In genomic region chr12:3547506-3547905, GRCm38 (mm10) we compare ENCODE assay signal across 26 mouse cellular contexts. TPM values are rescaled to one million over a fixed set of nuclear protein-coding genes. Genes with fewer than 3 reads are reported as not detected.
A peak's percentile ranks its signal among the peaks of the same experiment; 100 is the strongest.
DNase-seq lines count a peak whose midpoint lies in the region; TF ChIP-seq lines count a peak whose summit lies in the region.
"Had no signal": no experiment of that assay in that cellular context is flagged by ENCODE, and none has a peak within 500 bp of the region (broad histone marks: within the 10 kb centered on the region; RNA-seq: fewer than 3 reads in every experiment).

No protein-coding gene starts in this region.

- H3K27me3 ChIP-seq in heart, embryonic 10.5 days (ENCODE audit: insufficient read depth, poor library complexity, severe bottlenecking) = no peaks in the 10 kb centered on the region
- no peaks in the 10 kb centered on the region for H3K27me3 ChIP-seq in heart, adult 2 months (ENCODE audit: control insufficient read depth, insufficient read depth, low read length)
- H3K27me3 ChIP-seq: heart, embryonic 12.5 days; hindbrain, embryonic 13.5 days; kidney, embryonic 15.5 days; limb, embryonic 12.5 days; megakaryocyte, embryonic 14.5 days; midbrain, embryonic 13.5 days; Patski; stomach, embryonic 15.5 days had no signal

- DNase-seq in heart, embryonic 10.5 days (ENCODE audit: low spot score) = peak; percentile 31
- no peak for DNase-seq in heart, adult 2 months
- DNase-seq in CD8-positive naive resting alpha-beta T cell, adult 2 months (ENCODE audit: low read depth in 2 of 2, low spot score in 2 of 2) = peak; percentile 30 to 43
- peak; percentile 71 for DNase-seq in induced T-regulatory cell, adult 2 months (ENCODE audit: low read depth)
- DNase-seq in thymus, postnatal 4 days = peak; percentile 26
- no peak for DNase-seq in cerebellum, postnatal 25 days
- DNase-seq in right cerebral cortex, postnatal 10 days (ENCODE audit: low spot score in 2 of 2) = no peak
- DNase-seq in urinary bladder, postnatal 25 days (ENCODE audit: low spot score) = no peak
- DNase-seq: adrenal gland, postnatal 25 days; cerebellum, adult 11-12 months; cerebellum, adult 9-11 months; gastrocnemius, postnatal 14 days; heart, postnatal 4 days; kidney, adult 18-20 months; lung, postnatal 4 days; retina, postnatal 1 day; right cerebral cortex, postnatal 25 days had no signal

- H3K79me2 ChIP-seq in heart, adult 2 months (replicated peaks; ENCODE audit: control insufficient read depth, insufficient read depth, low read length) = no peaks in the 10 kb centered on the region

- H3K4me1 ChIP-seq in heart, embryonic 10.5 days = peaks cover 29% of the 10 kb centered on the region
- H3K4me1 ChIP-seq in heart, adult 2 months (ENCODE audit: control insufficient read depth, insufficient read depth, low read length) = no peaks in the 10 kb centered on the region
- H3K4me1 ChIP-seq: hindbrain, embryonic 13.5 days; stomach, embryonic 15.5 days had no signal

- H3K4me3 ChIP-seq in heart, embryonic 10.5 days = no peak overlapping the region
- no peak overlapping the region for H3K4me3 ChIP-seq in heart, adult 2 months
- H3K4me3 ChIP-seq: heart, embryonic 12.5 days; hindbrain, embryonic 13.5 days; kidney, embryonic 15.5 days; left cerebral cortex, adult 2 months; limb, embryonic 12.5 days; megakaryocyte, embryonic 14.5 days; midbrain, embryonic 13.5 days; stomach, embryonic 15.5 days had no signal

- intact Hi-C loops in heart, adult 2 months (cut with DNase I) = no loop called here

- TF ChIP-seq CTCF in heart, adult 2 months (IDR thresholded peaks at IDR 0.05) = no peak

- TF ChIP-seq EP300 in heart, adult 2 months (IDR thresholded peaks at IDR 0.05; ENCODE audit: insufficient read depth, low read depth, low read length) = no peak

- H3K36me3 ChIP-seq in heart, embryonic 10.5 days = no peaks in the 10 kb centered on the region
- H3K36me3 ChIP-seq in heart, adult 2 months (ENCODE audit: control insufficient read depth, insufficient read depth, low read length) = no peaks in the 10 kb centered on the region
- H3K36me3 ChIP-seq: heart, embryonic 12.5 days; hindbrain, embryonic 13.5 days; kidney, embryonic 15.5 days; limb, embryonic 12.5 days; midbrain, embryonic 13.5 days; stomach, embryonic 15.5 days had no signal

- no peak overlapping the region for H3K9ac ChIP-seq in heart, adult 2 months (ENCODE audit: low read depth, low read length)
- H3K9ac ChIP-seq: heart, embryonic 12.5 days; hindbrain, embryonic 13.5 days; kidney, embryonic 15.5 days; limb, embryonic 12.5 days; midbrain, embryonic 13.5 days; stomach, embryonic 15.5 days had no signal

- no peak overlapping the region for H3K27ac ChIP-seq in heart, embryonic 10.5 days
- no peak overlapping the region for H3K27ac ChIP-seq in heart, adult 2 months
- H3K27ac ChIP-seq: hindbrain, embryonic 13.5 days; kidney, embryonic 15.5 days; limb, embryonic 12.5 days; midbrain, embryonic 13.5 days; stomach, embryonic 15.5 days had no signal

- 39% methylated on average over 4 of the region's 4 CpGs for WGBS in heart, embryonic 10.5 days
- WGBS in heart, adult 2 months = 54% methylated on average over 4 of the region's 4 CpGs

- no peak for TF ChIP-seq POLR2A in heart, adult 2 months (IDR thresholded peaks at IDR 0.05; ENCODE audit: insufficient read depth, low read depth, low read length)

- no peaks in the 10 kb centered on the region for H3K9me3 ChIP-seq in heart, embryonic 10.5 days
- H3K9me3 ChIP-seq: heart, embryonic 12.5 days; hindbrain, embryonic 13.5 days; kidney, embryonic 15.5 days; limb, embryonic 12.5 days; megakaryocyte, embryonic 14.5 days; midbrain, embryonic 13.5 days; stomach, embryonic 15.5 days had no signal

RNA-seq across cellular contexts. Expression of gene Dtnb, which starts 24.7 kb away (rescaled TPM):
- 20.3 and 28.7 TPM in 2 replicates for polyA plus RNA-seq in heart, embryonic 10.5 days (2016; fragmentation: Nextera tagmentation; extraction: Ambion mirVana)
- total RNA-seq in heart, adult 2 months (2021) = 1 to 10 TPM; 6.0 to 7.1 TPM
- 6.9 and 8.0 TPM in 2 replicates for polyA plus RNA-seq in heart, adult 2 months (2012; rRNA removed)

Comparison
In these comparisons a context has a peak if more than half of its experiments do, and no peak if none do; other contexts are left out.
1. DNase-seq: peak in heart, embryonic 10.5 days (single experiment), CD8-positive naive resting alpha-beta T cell, adult 2 months (2 of 2), induced T-regulatory cell, adult 2 months (single experiment) and thymus, postnatal 4 days (single experiment); none in heart, adult 2 months (0 of 2), cerebellum, postnatal 25 days (0 of 2), right cerebral cortex, postnatal 10 days (0 of 2) and urinary bladder, postnatal 25 days (single experiment).